Mouse (Mus musculus): ENCODE data around the gene Hmg20a. TPM values are rescaled to one million over a fixed set of nuclear protein-coding genes. Genes with fewer than 3 reads are reported as not detected.

Gene Hmg20a
- polyA plus RNA-seq, 1 experiment from 2014 or later = 29.6 TPM

DNA sequence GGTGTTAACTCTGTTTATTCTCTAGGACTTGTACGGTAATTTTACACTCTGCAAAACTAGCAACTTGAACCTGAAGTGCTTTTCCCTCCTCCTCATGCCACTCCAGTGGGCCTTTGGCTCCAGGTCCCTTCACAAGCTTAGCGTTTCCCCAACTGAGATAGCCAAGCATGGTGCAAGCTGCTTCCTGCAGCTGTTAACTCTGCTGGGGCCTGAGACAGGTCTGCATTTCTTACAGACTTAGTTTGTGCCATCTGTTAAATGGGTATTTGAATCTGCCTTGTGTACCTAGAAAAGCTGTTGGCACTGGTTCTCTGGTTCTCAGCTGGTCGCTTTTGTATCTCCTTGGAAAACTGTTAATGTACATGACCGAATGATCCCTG is 89.3 kb downstream of the Hmg20a start:
- WGBS (ENCODE audit: missing documents) = 58% methylated on average over 4 of the region's 4 CpGs
- Histone ChIP-seq H3K4me3 (ENCODE audit: inconsistent target) (peak overlapping the region; percentile 35), H3K79me2 (ENCODE audit: inconsistent target) (no peaks in the 10 kb centered on the region), H3K36me3 (ENCODE audit: inconsistent target) (no peaks in the 10 kb centered on the region), H3K27ac (peak overlapping the region; percentile 93)

DNA sequence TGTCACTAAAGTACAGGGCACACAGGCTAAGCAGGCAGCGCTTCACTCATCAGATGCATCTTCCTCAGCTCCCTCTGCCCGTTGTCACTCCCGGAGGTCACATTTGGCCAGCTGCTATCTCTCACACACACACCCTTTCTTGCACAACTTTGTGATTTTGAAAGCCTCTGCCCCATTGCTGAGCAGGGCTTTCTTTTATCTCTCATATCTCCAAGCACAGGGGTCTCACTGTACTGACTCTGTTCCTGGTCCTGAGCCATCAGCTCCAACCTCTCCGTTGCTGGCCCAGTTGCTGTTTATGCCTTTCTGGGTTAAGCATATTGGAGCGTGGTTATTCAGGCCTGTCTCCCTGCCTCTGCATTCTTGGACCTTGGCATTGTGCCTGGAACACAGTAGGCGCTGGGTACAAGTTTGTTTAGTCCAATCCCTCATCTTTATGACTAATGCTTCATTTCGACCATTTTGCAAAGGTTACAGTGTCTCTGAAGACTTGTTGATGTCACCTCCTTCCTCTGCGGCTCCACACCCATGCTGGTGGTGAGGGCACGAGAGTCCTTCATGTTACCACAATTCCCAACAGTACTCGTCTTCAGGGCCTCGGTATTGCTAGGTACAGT is 90.5 kb downstream of the Hmg20a start:
- Histone ChIP-seq H3K79me2 (ENCODE audit: inconsistent target) (no peaks in the 10 kb centered on the region), H3K27ac (peak overlapping the region; percentile 40), H3K36me3 (ENCODE audit: inconsistent target) (no peaks in the 10 kb centered on the region), H3K4me3 (ENCODE audit: inconsistent target) (no peak overlapping the region)
- 17% methylated on average over 11 of the region's 11 CpGs for WGBS (ENCODE audit: missing documents)

DNA sequence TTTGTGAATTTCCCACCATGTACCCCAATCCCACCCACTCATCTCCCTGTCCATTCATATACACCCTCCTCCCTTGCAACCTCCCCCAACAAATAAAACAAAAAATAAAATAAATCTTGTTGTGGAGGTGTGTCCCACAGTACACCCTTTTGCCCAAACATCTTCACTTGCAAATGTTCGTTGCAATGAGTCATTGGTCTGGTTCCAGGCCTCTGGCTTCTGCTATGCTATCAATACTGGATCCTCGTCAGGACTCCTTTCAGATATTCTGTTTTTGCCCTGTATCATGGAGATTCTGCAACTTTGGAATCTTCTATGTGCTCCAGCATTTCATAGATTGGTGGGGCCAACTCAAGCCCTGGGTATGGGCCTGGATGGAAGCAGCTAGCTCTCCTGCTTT is 91.9 kb downstream of the Hmg20a start:
- Histone ChIP-seq H3K4me3 (ENCODE audit: inconsistent target) (no peak overlapping the region), H3K36me3 (ENCODE audit: inconsistent target) (no peaks in the 10 kb centered on the region), H3K79me2 (ENCODE audit: inconsistent target) (no peaks in the 10 kb centered on the region), H3K27ac (no peak overlapping the region)
- WGBS (ENCODE audit: missing documents) = 88% methylated on average over 2 of the region's 2 CpGs

DNA sequence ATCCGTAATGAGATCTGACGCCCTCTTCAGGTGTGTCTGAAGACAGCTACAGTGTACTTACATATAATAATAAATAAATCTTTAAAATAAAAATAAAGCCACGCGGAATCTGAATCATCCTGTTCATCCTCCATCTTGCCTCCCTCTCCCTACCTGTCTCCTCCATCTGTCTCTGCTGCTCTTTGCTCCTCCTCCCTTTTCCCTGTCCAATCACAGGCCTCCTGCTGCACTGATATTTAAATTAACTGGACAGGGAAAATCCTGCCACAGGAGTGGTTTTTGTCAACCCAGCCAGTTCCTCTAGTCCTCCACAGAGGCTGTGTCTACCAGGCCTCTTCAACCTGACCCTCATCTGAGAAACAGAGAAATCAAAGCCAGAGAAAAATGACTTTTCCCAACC is 94.1 kb downstream of the Hmg20a start:
- no peaks in the 10 kb centered on the region for H3K36me3 ChIP-seq (ENCODE audit: inconsistent target)

GRCm38 (mm10) chr9:56515110-56515509 is 96.7 kb downstream of the Hmg20a start:
- no peak overlapping the region for H3K4me3 ChIP-seq (ENCODE audit: inconsistent target)
- WGBS (ENCODE audit: missing documents) = 94% methylated on average over 5 of the region's 5 CpGs

More for the DNA sequence above, 94.1 kb downstream of the Hmg20a start:
- no peaks in the 10 kb centered on the region for H3K79me2 ChIP-seq (ENCODE audit: inconsistent target)
- WGBS (ENCODE audit: missing documents) = 89% methylated on average over 4 of the region's 4 CpGs
- no peak overlapping the region for H3K4me3 ChIP-seq (ENCODE audit: inconsistent target)
- no peak overlapping the region for H3K27ac ChIP-seq

DNA sequence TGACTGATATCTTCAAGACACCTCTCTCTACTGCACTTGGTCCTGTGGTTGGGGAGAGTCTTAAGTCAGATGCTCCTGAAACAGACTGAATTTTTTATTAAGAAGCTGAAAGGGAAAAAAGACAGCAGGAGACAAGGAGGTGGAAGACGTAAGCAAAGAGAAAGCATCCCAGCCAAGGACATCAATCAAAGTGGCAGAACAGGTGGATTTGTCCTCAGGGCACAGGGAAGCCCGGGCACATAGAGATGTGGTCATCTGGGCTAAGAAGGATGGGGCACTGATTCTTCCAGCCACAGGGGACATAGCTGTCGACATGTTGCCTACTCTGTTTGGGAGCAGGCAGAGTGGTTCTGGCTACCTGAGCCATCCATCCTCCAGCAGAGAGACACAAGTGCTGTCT is 97.8 kb downstream of the Hmg20a start:
- Histone ChIP-seq H3K79me2 (ENCODE audit: inconsistent target) (no peaks in the 10 kb centered on the region), H3K4me3 (ENCODE audit: inconsistent target) (no peak overlapping the region), H3K27ac (no peak overlapping the region), H3K36me3 (ENCODE audit: inconsistent target) (no peaks in the 10 kb centered on the region)
- WGBS (ENCODE audit: missing documents) = 100% methylated on average over 2 of the region's 3 CpGs

More at GRCm38 (mm10) chr9:56515110-56515509, 96.7 kb downstream of the Hmg20a start:
- Histone ChIP-seq H3K36me3 (ENCODE audit: inconsistent target) (no peaks in the 10 kb centered on the region), H3K27ac (no peak overlapping the region), H3K79me2 (ENCODE audit: inconsistent target) (no peaks in the 10 kb centered on the region)

DNA sequence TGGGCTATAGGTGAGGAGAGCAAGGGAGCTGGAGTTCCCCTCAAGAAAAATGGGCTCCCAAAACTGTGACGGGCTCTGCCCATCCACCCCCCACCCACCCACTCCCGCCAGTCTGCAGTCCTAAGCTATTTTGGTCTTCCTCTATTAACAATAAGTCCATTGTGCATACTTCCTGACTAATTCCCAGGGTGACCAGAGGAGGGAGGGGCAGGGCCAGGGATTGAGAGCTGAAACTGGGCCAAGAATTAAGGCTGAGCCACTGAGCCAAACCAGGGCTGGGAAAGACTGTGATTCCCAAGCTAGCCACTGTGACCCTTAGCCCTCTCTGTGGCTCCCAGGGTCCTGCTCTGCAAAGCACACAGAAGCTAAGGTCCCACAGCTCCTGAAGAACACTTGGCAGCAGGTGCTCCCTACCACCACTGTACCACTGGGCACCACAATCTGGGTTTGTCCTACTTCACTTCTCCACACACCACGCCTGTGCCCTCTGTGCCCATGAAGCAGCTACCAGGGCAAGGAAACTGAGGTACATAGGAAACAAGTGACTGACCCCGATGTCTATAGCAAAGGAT is 98.4 kb downstream of the Hmg20a start:
- Histone ChIP-seq H3K36me3 (ENCODE audit: inconsistent target) (no peaks in the 10 kb centered on the region), H3K4me3 (ENCODE audit: inconsistent target) (no peak overlapping the region), H3K27ac (no peak overlapping the region), H3K79me2 (ENCODE audit: inconsistent target) (no peaks in the 10 kb centered on the region)
- WGBS (ENCODE audit: missing documents) = 98% methylated on average over 4 of the region's 4 CpGs

- no peaks in the 10 kb centered on the region for H3K79me2 ChIP-seq (ENCODE audit: inconsistent target)
- 77% methylated on average over 10 of the region's 10 CpGs for WGBS (ENCODE audit: missing documents)
These were observed 103.9 kb downstream of the Hmg20a start for GRCm38 (mm10) chr9:56522281-56522680.

DNA sequence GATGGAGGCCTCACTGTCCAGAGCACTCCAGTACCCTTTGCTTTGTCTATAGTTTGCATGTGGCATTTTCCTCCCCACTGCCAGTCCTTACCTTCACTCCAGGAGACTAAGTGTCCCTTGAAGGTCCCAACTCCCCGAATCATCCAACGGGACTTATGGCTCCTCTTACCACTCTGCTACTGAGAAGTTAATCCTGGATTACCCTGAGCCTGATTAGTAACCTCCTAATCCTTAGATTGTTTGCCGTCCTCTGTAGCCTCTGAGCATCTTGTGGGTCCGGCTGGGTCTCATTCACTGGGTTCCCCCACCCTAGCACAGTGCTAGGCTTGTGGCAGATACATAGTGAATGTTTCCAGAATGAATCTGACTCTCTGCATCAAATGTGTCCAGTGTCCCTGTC is 109.5 kb downstream of the Hmg20a start:
- H3K36me3 ChIP-seq (ENCODE audit: inconsistent target) = no peaks in the 10 kb centered on the region
- H3K4me3 ChIP-seq (ENCODE audit: inconsistent target) = no peak overlapping the region
- no peak overlapping the region for H3K27ac ChIP-seq
- WGBS (ENCODE audit: missing documents) = 98% methylated on average over 4 of the region's 4 CpGs
- no peaks in the 10 kb centered on the region for H3K79me2 ChIP-seq (ENCODE audit: inconsistent target)

More at GRCm38 (mm10) chr9:56522281-56522680, 103.9 kb downstream of the Hmg20a start:
- no peak overlapping the region for H3K27ac ChIP-seq
- H3K36me3 ChIP-seq (ENCODE audit: inconsistent target) = no peaks in the 10 kb centered on the region
- H3K4me3 ChIP-seq (ENCODE audit: inconsistent target) = no peak overlapping the region

GRCm38 (mm10) chr9:56531991-56532390 is 113.6 kb downstream of the Hmg20a start:
- Histone ChIP-seq H3K4me3 (ENCODE audit: inconsistent target) (no peak overlapping the region), H3K79me2 (ENCODE audit: inconsistent target) (no peaks in the 10 kb centered on the region), H3K27ac (no peak overlapping the region), H3K36me3 (ENCODE audit: inconsistent target) (no peaks in the 10 kb centered on the region)

- Histone ChIP-seq H3K79me2 (ENCODE audit: inconsistent target) (no peaks in the 10 kb centered on the region), H3K27ac (no peak overlapping the region), H3K4me3 (ENCODE audit: inconsistent target) (no peak overlapping the region), H3K36me3 (ENCODE audit: inconsistent target) (no peaks in the 10 kb centered on the region)
- 36% methylated on average over 9 of the region's 9 CpGs for WGBS (ENCODE audit: missing documents)
These were observed 115.5 kb downstream of the Hmg20a start for GRCm38 (mm10) chr9:56533916-56534315.

- H3K36me3 ChIP-seq (ENCODE audit: inconsistent target) = no peaks in the 10 kb centered on the region
- H3K4me3 ChIP-seq (ENCODE audit: inconsistent target) = no peak overlapping the region
- H3K79me2 ChIP-seq (ENCODE audit: inconsistent target) = no peaks in the 10 kb centered on the region
- H3K27ac ChIP-seq = no peak overlapping the region
- 69% methylated on average over 7 of the region's 7 CpGs for WGBS (ENCODE audit: missing documents)
These were observed 116.3 kb downstream of the Hmg20a start for GRCm38 (mm10) chr9:56534727-56535126.

GRCm38 (mm10) chr9:56535361-56535760 is 117.0 kb downstream of the Hmg20a start:
- WGBS (ENCODE audit: missing documents) = 62% methylated on average over 6 of the region's 11 CpGs
- Histone ChIP-seq H3K27ac (no peak overlapping the region), H3K36me3 (ENCODE audit: inconsistent target) (no peaks in the 10 kb centered on the region), H3K79me2 (ENCODE audit: inconsistent target) (no peaks in the 10 kb centered on the region), H3K4me3 (ENCODE audit: inconsistent target) (no peak overlapping the region)

DNA sequence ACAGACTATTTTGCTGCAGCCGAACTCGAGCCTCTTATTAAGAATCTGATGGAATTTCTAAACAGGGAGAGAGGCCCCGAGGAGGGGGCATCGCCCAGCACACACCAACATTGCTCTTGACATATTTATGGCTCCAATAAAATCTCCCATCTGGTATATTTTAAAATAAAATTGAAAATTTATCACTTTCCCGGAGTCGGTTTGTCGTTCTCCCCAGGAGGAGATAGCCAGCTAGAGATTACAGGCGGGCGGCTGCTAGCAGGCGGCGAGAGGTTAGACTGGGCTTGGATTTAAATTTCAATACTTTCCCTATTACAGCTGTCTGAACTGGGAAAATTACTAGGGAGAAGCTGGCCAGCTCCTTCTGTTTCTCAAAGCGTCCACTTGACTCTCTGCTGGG is 121.6 kb downstream of the Hmg20a start:
- Histone ChIP-seq H3K36me3 (ENCODE audit: inconsistent target) (no peaks in the 10 kb centered on the region), H3K4me3 (ENCODE audit: inconsistent target) (no peak overlapping the region), H3K27ac (no peak overlapping the region), H3K79me2 (ENCODE audit: inconsistent target) (no peaks in the 10 kb centered on the region)
- 94% methylated on average over 10 of the region's 12 CpGs for whole genome bisulfite sequencing (ENCODE audit: missing documents)

- no peak overlapping the region for H3K27ac ChIP-seq
- H3K79me2 ChIP-seq (ENCODE audit: inconsistent target) = no peaks in the 10 kb centered on the region
- no peaks in the 10 kb centered on the region for H3K36me3 ChIP-seq (ENCODE audit: inconsistent target)
- 91% methylated on average over 5 of the region's 6 CpGs for WGBS (ENCODE audit: missing documents)
- no peak overlapping the region for H3K4me3 ChIP-seq (ENCODE audit: inconsistent target)
These were observed 126.5 kb downstream of the Hmg20a start for GRCm38 (mm10) chr9:56544687-56545475.

Data from macrophage (primary cell).